Mouse (Mus musculus): ENCODE results near the gene Stk17b.

The Stk17b gene

GRCm38 (mm10) chr1:53784721-53785418 lies at the start of gene Stk17b:
Gene Stk17b (minus strand): TSS chr1:53785224.
- DNase-seq: peak; percentile 91

- DNase-seq: no peak
Observed at GRCm38 (mm10) chr1:53830286-53830685, 45.3 kb upstream of the Stk17b start.

- no peak for DNase-seq
Observed at GRCm38 (mm10) chr1:53829089-53829488, 44.1 kb upstream of the Stk17b start.

GRCm38 (mm10) chr1:53824446-53825337 lies 39.7 kb upstream of the Stk17b start:
- no peak for DNase-seq

GRCm38 (mm10) chr1:53823687-53824445 lies 38.8 kb upstream of the Stk17b start:
- peak; percentile 67 for DNase-seq

GRCm38 (mm10) chr1:53821983-53822382 lies 37.0 kb upstream of the Stk17b start:
- no peak for DNase-seq

GRCm38 (mm10) chr1:53820041-53820632 lies 35.1 kb upstream of the Stk17b start:
- DNase-seq: no peak

GRCm38 (mm10) chr1:53818072-53818862 lies 33.2 kb upstream of the Stk17b start:
- no peak for DNase-seq

GRCm38 (mm10) chr1:53816353-53816752 lies 31.3 kb upstream of the Stk17b start:
- DNase-seq: no peak

- no peak for DNase-seq
Observed at GRCm38 (mm10) chr1:53814077-53814705, 29.2 kb upstream of the Stk17b start.

GRCm38 (mm10) chr1:53811919-53812318 lies 26.9 kb upstream of the Stk17b start:
- no peak for DNase-seq

GRCm38 (mm10) chr1:53808229-53808628 lies 23.2 kb upstream of the Stk17b start:
- no peak for DNase-seq

GRCm38 (mm10) chr1:53797811-53798210 lies 12.8 kb upstream of the Stk17b start:
- peak; percentile 23 for DNase-seq

- DNase-seq: peak; percentile 18
Observed at GRCm38 (mm10) chr1:53797074-53797473, 12.1 kb upstream of the Stk17b start.

- no peak for DNase-seq
Observed at GRCm38 (mm10) chr1:53796271-53796670, 11.2 kb upstream of the Stk17b start.

GRCm38 (mm10) chr1:53795591-53795990 lies 10.6 kb upstream of the Stk17b start:
- DNase-seq: no peak

GRCm38 (mm10) chr1:53795081-53795480 lies 10.1 kb upstream of the Stk17b start:
- DNase-seq: no peak

- no peak for DNase-seq
Observed at GRCm38 (mm10) chr1:53794279-53794678, 9.3 kb upstream of the Stk17b start.

- peak; percentile 82 for DNase-seq
Observed at GRCm38 (mm10) chr1:53791343-53791742, 6.3 kb upstream of the Stk17b start.

GRCm38 (mm10) chr1:53784291-53784720 lies 718 bp downstream of the Stk17b start:
- peak; percentile 58 for DNase-seq

GRCm38 (mm10) chr1:53782956-53783355 lies 2.1 kb downstream of the Stk17b start:
- DNase-seq: no peak

Measured in thymus, postnatal 25 days (tissue).